Mouse (Mus musculus) kidney, postnatal 25 days (tissue): ENCODE results near the gene Frmd4a.
"Not testable (repeated sequence)": the region's sequence is repeated elsewhere in the genome, so short reads cannot be mapped to it uniquely, and the experiment has no call there.

Source experiments
- DNase-seq, 2 experiments: peaks; one replicate each; pipeline ENCODE4 v3.0.0; 2021; ENCODE audit warnings: mixed read lengths in 2 of 2

Gene Frmd4a

GRCm38 (mm10) chr2:4291671-4292070, 274.2 kb downstream of the Frmd4a start:
- DNase-seq = no peak

GRCm38 (mm10) chr2:4293726-4294125, 276.2 kb downstream of the Frmd4a start:
- no peak for DNase-seq

GRCm38 (mm10) chr2:4295641-4296040, 278.1 kb downstream of the Frmd4a start:
- DNase-seq = no peak

- no peak for DNase-seq
Observed at GRCm38 (mm10) chr2:4296881-4297280, 279.4 kb downstream of the Frmd4a start.

DNA sequence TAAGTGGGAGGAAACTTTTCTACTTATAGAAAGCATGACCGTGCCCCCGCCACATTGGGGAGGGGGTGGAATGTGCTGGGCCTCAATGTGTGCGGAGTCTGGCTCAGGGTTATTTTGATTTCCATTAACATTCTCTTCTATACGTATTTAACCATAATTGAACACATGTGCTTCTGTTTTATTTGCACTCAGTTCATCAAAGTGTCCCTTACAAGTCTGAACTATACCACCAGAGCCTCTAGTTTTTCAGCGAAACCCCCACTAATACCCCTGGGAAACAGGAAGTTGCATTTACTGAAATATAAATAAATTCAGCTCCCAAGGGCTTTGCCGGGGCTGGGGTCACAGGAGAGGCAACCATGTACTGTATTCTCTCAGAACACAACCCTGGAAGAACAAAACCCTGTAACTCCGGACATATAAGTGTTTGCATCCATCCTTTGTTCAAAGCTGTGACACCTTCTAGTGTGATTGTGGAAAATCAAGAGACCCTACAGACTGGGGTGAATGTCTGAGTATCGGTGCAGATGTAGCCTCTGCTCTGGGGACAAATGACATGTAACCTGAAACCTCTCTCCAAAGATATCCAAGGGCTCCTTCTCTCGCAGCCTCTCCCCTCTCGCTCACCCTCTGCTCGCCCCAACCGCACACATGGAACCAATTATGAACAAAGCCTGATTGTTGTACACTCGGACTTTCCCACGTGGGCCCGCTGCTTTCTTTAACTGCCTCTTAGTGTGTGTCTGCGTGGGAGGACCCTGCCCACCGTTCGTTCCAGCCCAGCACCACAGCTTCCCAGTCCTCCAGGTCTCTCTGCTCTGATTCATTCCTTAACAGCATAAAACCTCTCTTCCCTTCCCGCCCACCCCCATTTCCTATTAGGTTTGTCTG, 281.1 kb downstream of the Frmd4a start:
- no peak for DNase-seq

- no peak for DNase-seq
Observed at GRCm38 (mm10) chr2:4299593-4299992, 282.1 kb downstream of the Frmd4a start.

- peak; percentile 7 to 38 for DNase-seq
Observed at GRCm38 (mm10) chr2:4300383-4300811, 282.9 kb downstream of the Frmd4a start.

GRCm38 (mm10) chr2:4300816-4301215, 283.3 kb downstream of the Frmd4a start:
- no peak for DNase-seq

GRCm38 (mm10) chr2:4301256-4301655, 283.7 kb downstream of the Frmd4a start:
- no peak for DNase-seq

GRCm38 (mm10) chr2:4301692-4302091, 284.2 kb downstream of the Frmd4a start:
- no peak for DNase-seq

DNA sequence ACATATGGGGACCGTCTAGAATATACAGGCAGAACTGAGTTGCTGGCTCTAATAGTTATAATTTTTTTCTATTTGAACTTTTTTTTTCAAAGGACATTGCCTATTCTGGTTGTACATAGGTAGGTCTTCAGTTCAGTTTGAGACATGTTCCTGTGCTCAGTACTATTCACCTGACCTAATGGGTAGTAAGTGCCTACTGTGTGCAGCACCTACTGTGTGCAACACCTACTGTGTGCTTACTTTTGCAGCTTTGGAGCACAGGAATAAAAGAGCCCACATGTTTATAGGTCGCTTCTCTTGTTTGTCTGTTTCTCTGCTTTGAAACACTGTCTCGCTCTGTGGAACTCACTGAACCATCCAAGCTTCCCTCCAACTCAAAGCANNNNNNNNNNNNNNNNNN, 284.6 kb downstream of the Frmd4a start:
- DNase-seq = no peak

GRCm38 (mm10) chr2:4307076-4307475, 289.6 kb downstream of the Frmd4a start:
- DNase-seq = no peak

GRCm38 (mm10) chr2:4314545-4314944, 297.0 kb downstream of the Frmd4a start:
- no peak for DNase-seq

DNA sequence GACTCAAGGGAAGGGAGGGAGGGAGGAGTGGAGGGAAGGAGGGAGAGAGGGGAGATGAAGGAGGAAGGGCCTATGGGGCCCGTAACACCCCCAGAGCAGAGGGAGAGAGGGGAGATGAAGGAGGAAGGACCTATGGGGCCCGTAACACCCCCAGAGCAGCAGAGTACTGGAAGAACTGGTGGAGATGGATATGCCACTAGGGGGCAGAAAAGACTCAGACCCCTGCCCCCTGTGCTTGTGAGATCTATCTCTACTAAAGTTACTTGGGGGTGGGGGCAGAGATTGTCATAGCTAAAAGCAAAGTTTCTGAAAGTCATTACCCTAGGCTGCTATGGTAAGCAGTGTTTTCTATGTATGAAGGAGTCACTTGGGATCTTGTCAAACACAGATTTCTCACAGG, 299.1 kb downstream of the Frmd4a start:
- DNase-seq = peak in 1 of 2 experiments; percentile 4

GRCm38 (mm10) chr2:4318134-4318533, 300.6 kb downstream of the Frmd4a start:
- DNase-seq = no peak

- DNase-seq = no peak
Observed at GRCm38 (mm10) chr2:4326241-4327010, 308.9 kb downstream of the Frmd4a start.

GRCm38 (mm10) chr2:4327011-4327340, 309.5 kb downstream of the Frmd4a start:
- DNase-seq = no peak

DNA sequence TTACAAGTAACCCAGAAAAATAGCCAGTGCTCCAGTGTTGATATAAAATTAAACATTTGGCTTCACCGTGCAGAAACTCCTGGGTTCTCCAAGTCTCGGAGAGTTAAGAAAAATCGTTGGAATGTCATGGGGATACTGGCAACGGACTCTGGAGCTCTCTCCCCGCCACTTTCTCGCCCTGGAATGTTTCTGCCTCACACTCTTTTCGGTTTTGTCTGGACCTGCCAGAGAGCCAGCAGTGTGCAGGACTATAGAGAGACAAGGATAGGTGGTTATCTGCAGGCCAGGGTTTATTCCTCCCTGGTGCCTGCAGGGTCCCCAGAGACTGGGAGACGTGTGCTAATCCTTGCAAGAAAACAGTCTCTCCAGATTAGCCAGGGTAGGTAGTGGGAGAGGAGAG, 314.9 kb downstream of the Frmd4a start:
- DNase-seq = no peak

DNA sequence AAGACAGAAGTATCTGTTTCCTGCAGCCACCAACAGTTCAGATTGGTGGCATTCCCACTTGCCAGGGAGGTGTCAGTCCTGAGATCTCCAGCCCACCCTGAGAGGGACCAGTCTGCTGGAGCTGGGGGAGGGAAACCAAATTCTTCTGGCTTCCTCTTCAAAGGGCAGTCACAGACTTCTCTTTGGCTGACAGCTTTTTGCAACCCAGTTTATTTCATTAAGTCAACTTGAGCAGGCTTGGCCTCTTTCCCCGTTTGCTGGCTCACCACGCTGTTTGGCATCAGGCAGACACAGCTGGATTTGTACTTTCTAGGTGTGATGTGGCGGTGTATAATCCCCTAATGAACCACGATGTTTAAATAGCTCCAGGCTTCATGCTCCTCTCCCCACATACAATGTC, 316.7 kb downstream of the Frmd4a start:
- DNase-seq = no peak

DNA sequence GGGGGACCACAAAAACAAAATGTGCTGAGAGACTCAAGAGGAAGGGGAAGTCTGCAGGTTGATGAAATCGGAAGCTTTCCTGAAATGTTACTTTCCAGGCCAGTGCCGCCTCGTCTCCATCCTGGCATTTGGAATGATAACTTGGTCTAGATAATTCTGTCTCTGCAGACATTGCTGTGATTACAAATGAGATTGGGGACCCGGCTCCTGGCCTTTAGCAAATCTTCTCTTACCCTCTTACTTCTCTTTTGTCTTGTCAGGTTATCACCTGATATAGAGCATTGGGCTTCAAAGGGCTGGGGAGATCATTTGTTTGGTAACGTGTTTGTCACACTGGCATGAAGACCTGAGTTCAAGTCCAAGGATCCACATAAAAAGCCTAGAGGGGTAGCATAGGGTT, 317.4 kb downstream of the Frmd4a start:
- no peak for DNase-seq

- DNase-seq = no peak
Observed at GRCm38 (mm10) chr2:4335881-4336280, 318.4 kb downstream of the Frmd4a start.

- not testable (repeated sequence) for DNase-seq
Observed at GRCm38 (mm10) chr2:4338290-4338689, 320.8 kb downstream of the Frmd4a start.

DNA sequence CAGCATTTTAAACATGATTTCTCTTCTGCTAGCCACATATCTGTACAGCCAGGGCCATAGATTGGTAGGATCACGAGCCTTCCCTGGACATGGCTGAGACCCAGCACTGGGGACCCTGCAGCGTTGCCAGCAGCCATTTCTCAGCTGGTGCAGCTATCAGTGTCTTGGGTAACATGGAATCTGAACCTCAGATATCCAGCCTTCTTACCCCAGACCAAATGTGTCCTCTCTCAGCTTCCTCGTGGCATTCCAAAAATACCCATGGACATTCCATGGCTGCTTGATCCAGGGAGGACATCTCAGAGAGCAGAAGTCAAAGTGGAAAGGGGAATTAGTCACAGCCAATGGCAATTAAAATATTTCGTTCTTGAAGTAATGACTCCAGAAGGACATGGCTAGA, 321.6 kb downstream of the Frmd4a start:
- DNase-seq = no peak
